ENCODE assay signal across 7 mouse cellular contexts in the genomic region with DNA sequence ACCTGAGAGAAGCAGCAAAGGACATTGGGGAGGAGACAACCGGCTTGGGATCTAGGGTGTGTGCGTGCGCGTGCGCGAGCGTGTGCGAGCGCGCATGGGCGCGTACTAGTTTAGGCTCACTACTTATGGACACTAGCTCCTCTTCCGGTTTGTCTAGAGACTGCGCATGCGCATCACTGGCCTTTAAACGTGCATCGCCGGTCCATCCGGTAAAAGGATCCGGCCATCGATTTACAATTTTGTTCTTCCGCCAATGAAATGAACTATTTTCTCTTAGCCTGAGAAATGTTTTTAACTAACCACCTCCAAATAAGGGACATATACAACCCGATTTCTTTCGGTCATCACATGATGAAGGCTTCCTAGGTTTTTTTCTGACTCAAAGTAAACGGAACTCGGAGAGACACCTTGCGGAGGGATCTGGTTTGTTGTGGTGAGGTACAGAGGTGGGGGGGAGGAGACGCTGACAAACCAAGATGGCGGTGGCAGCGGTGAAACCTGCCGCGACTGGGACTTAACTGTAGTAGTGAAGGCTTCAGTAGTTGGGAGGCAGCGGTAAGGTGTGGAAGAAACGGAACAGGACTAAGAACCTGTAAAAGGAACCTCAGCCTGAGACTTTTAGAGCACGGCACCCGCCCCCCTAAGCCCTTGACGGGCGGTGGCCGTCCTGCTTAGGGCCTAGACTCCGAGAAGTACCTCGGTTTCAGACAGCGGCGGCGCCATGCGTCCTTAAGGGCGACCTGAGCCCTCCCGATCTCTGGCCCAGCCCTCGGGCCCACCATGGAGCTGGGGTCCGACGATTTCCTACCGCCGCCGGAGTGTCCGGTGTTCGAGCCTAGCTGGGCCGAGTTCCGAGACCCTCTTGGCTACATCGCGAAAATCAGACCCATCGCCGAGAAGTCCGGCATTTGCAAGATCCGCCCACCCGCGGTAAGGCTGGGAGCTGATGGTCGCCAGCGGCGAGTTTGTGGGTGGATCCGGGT. TPM values are rescaled to one million over a fixed set of nuclear protein-coding genes. Genes with fewer than 3 reads are reported as not detected.
A peak's percentile ranks its signal among the peaks of the same experiment; 100 is the strongest.
DNase-seq lines count a peak whose midpoint lies in the region; ATAC-seq lines count a peak whose summit lies in the region.

A gene (plus strand): TSS at position 240 of the 983 bp plus-strand sequence.

- no peaks in the 10 kb centered on the region for H3K27me3 ChIP-seq in intestine, embryonic 16.5 days (replicated peaks; ENCODE audit: control insufficient read depth, insufficient read depth, low read length)
- no peaks in the 10 kb centered on the region for H3K27me3 ChIP-seq in midbrain, embryonic 11.5 days (ENCODE audit: control insufficient read depth, insufficient read depth, low read length)

- peak within 1 kb of the TSS; percentile 98 for H3K9ac ChIP-seq in intestine, embryonic 16.5 days (ENCODE audit: low read depth, low read length)
- peak within 1 kb of the TSS; percentile 93 for H3K9ac ChIP-seq in midbrain, embryonic 11.5 days (ENCODE audit: low read length)

- H3K9me3 ChIP-seq in intestine, embryonic 16.5 days (ENCODE audit: control insufficient read depth, low read length): no peaks in the 10 kb centered on the region
- H3K9me3 ChIP-seq in midbrain, embryonic 11.5 days (ENCODE audit: control insufficient read depth, low read length): no peaks in the 10 kb centered on the region

- peak within 1 kb of the TSS; percentile 40 for H3K27ac ChIP-seq in intestine, embryonic 16.5 days (ENCODE audit: low read length)
- peak within 1 kb of the TSS; percentile 47; the same call in 1 of the 2 replicates for H3K27ac ChIP-seq in midbrain, embryonic 11.5 days (ENCODE audit: low read depth, low read length)

- 2% methylated on average over 61 of the region's 69 CpGs for whole genome bisulfite sequencing in intestine, embryonic 16.5 days
- WGBS in midbrain, embryonic 11.5 days: under 1% methylated on average over 69 of the region's 69 CpGs

- H3K36me3 ChIP-seq in intestine, embryonic 16.5 days (ENCODE audit: control insufficient read depth, insufficient read depth, low read length): no peaks in the 10 kb centered on the region
- H3K36me3 ChIP-seq in midbrain, embryonic 11.5 days (ENCODE audit: control insufficient read depth, insufficient read depth, low read length): no peaks in the 10 kb centered on the region; the same call in 1 of the 2 replicates

- H3K4me3 ChIP-seq in intestine, embryonic 16.5 days (ENCODE audit: low read length): peak within 1 kb of the TSS; percentile 90
- peak within 1 kb of the TSS; percentile 94 for H3K4me3 ChIP-seq in midbrain, embryonic 11.5 days (ENCODE audit: low read depth, low read length)

- intact Hi-C loops in left cerebral cortex, postnatal 36 days (cut with DNase I): no loop called here

- peak; percentile 99 for DNase-seq in adrenal gland, adult 8-10 months
- peak; percentile 89 for DNase-seq in embryo, embryonic 9.5 days (ENCODE audit: extremely low spot score)
- DNase-seq in gastrocnemius, postnatal 4 days (ENCODE audit: low spot score in 2 of 2): peak; percentile 90 to 91
- DNase-seq in left cerebral cortex, postnatal 36 days (ENCODE audit: low spot score in 2 of 2): peak; percentile 89 to 97
- peak; percentile 100 for DNase-seq in midbrain, embryonic 11.5 days (ENCODE audit: low spot score, missing footprints)
- peak; percentile 99 for DNase-seq in skeletal muscle tissue, adult 2 months (ENCODE audit: low read depth, low spot score)

- peak; percentile 98 for ATAC-seq in intestine, embryonic 16.5 days
- ATAC-seq in midbrain, embryonic 11.5 days (ENCODE audit: low FRiP score): peak; percentile 98

- H3K4me2 ChIP-seq in intestine, embryonic 16.5 days (ENCODE audit: low read depth, low read length): peak within 1 kb of the TSS; percentile 81
- peak within 1 kb of the TSS; percentile 56 for H3K4me2 ChIP-seq in midbrain, embryonic 11.5 days

- peaks cover 7% of the 10 kb centered on the region for H3K4me1 ChIP-seq in intestine, embryonic 16.5 days (ENCODE audit: control insufficient read depth, insufficient read depth, low read length)
- H3K4me1 ChIP-seq in midbrain, embryonic 11.5 days (ENCODE audit: control insufficient read depth, insufficient read depth, low read length): peaks cover 12% of the 10 kb centered on the region

RNA-seq across cellular contexts. Expression of the gene that starts here (rescaled TPM):
- total RNA-seq in adrenal gland, adult 8-10 months (2022): 10 to 100 TPM; 57.9 to 98.4 (median 77.3) TPM
- total RNA-seq in gastrocnemius, postnatal 4 days (2021): 10 to 100 TPM; 33.8 to 49.2 TPM
- polyA plus RNA-seq in intestine, embryonic 16.5 days (2015; fragmentation: Nextera tagmentation; extraction: Ambion mirVana): 33.5 and 38.3 TPM in 2 replicates
- 10 to 100 TPM; 52.7 to 55.8 TPM for total RNA-seq in left cerebral cortex, postnatal 36 days (2021)
- 29.4 and 30.1 TPM in 2 replicates for polyA plus RNA-seq in midbrain, embryonic 11.5 days (2014; fragmentation: Nextera tagmentation; extraction: Ambion mirVana)

Comparison
In these comparisons a context has a peak if more than half of its experiments do, and no peak if none do; other contexts are left out.
1. Peak in every context shown above with its lines: DNase-seq, ATAC-seq, H3K4me3 ChIP-seq and H3K27ac ChIP-seq.